Mouse (Mus musculus): Measurements from ENCODE around the gene Fsip1. TPM values are rescaled to one million over a fixed set of nuclear protein-coding genes. Genes with fewer than 3 reads are reported as not detected.

Gene Fsip1
- total and polyA plus RNA-seq, 2 experiments from 2014 or later, result 0.05 TPM; not detected in 1

DNA sequence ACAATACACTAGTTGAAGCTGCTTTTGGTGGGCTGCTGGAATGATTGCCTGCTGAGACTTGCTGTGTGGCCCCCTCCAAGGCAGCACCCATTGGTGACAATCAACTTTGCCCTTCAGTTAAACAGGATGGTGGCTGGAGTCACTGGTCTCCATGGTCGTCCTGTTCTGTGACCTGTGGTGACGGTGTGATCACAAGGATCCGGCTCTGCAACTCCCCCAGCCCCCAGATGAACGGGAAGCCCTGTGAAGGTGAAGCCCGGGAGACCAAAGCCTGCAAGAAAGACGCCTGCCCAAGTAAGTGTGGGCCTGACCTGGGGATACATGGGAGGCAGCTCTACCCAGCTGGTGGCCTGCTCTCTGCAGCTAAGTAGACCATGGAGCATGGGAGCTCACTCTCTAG is 138.7 kb downstream of the Fsip1 start:
- no peak overlapping the region for H3K4me3 ChIP-seq (ENCODE audit: low read depth, low read length)
- ATAC-seq (ENCODE audit: insufficient read depth, low read depth), result no peak
- H3K27ac ChIP-seq (ENCODE audit: low read depth), result no peak overlapping the region
- no peak overlapping the region for H3K9ac ChIP-seq (replicated peaks; ENCODE audit: low read depth, low read length)
- TF ChIP-seq EP300 (IDR thresholded peaks at IDR 0.05; ENCODE audit: low read depth) (no peak), CTCF (IDR thresholded peaks at IDR 0.05; ENCODE audit: low read depth) (no peak)
- H3K4me2 ChIP-seq (ENCODE audit: low read depth, low read length), result no peak overlapping the region
- no peaks in the 10 kb centered on the region for H3K4me1 ChIP-seq (ENCODE audit: control insufficient read depth, insufficient read depth)
- no peaks in the 10 kb centered on the region for H3K9me3 ChIP-seq (replicated peaks; ENCODE audit: control insufficient read depth, low read length)
- WGBS, result 86% methylated on average over 6 of the region's 6 CpGs
- H3K36me3 ChIP-seq (replicated peaks; ENCODE audit: control insufficient read depth, insufficient read depth, low read length), result peaks cover 6% of the 10 kb centered on the region
- H3K27me3 ChIP-seq (ENCODE audit: control insufficient read depth, insufficient read depth, low read length), result 0 out of 2 replicates have a peak, but pooled peaks cover 3% of the 10 kb centered on the region
- no peak for DNase-seq (ENCODE audit: low spot score)

DNA sequence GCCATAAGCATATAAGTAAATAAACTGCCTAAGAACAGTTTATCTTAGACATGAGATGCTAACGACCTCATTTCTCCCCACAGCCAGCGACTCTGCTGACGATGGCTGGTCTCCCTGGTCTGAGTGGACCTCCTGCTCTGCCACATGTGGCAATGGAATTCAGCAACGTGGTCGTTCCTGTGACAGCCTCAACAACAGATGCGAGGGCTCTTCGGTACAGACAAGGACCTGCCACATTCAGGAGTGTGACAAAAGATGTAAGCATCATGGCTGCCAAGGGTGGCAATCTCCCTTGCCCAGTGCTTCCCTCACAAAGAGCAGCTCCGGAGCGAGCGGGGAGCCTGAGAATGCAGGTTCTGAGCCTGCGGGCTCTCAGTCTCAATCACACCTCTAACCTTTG is 139.4 kb downstream of the Fsip1 start:
- no peaks in the 10 kb centered on the region for H3K9me3 ChIP-seq (replicated peaks; ENCODE audit: control insufficient read depth, low read length)
- no peak overlapping the region for H3K4me2 ChIP-seq (ENCODE audit: low read depth, low read length)
- no peak overlapping the region for H3K27ac ChIP-seq (ENCODE audit: low read depth)
- ATAC-seq (ENCODE audit: insufficient read depth, low read depth) (no peak), DNase-seq (ENCODE audit: low spot score) (no peak)
- H3K27me3 ChIP-seq (ENCODE audit: control insufficient read depth, insufficient read depth, low read length), result 0 out of 2 replicates have a peak, but pooled peaks cover 10% of the 10 kb centered on the region
- H3K4me3 ChIP-seq (ENCODE audit: low read depth, low read length), result no peak overlapping the region
- 71% methylated on average over 11 of the region's 11 CpGs for WGBS
- H3K4me1 ChIP-seq (ENCODE audit: control insufficient read depth, insufficient read depth), result no peaks in the 10 kb centered on the region
- no peak overlapping the region for H3K9ac ChIP-seq (replicated peaks; ENCODE audit: low read depth, low read length)
- H3K36me3 ChIP-seq (replicated peaks; ENCODE audit: control insufficient read depth, insufficient read depth, low read length), result peaks cover 6% of the 10 kb centered on the region
- TF ChIP-seq EP300 (IDR thresholded peaks at IDR 0.05; ENCODE audit: low read depth) (no peak), CTCF (IDR thresholded peaks at IDR 0.05; ENCODE audit: low read depth) (no peak)

DNA sequence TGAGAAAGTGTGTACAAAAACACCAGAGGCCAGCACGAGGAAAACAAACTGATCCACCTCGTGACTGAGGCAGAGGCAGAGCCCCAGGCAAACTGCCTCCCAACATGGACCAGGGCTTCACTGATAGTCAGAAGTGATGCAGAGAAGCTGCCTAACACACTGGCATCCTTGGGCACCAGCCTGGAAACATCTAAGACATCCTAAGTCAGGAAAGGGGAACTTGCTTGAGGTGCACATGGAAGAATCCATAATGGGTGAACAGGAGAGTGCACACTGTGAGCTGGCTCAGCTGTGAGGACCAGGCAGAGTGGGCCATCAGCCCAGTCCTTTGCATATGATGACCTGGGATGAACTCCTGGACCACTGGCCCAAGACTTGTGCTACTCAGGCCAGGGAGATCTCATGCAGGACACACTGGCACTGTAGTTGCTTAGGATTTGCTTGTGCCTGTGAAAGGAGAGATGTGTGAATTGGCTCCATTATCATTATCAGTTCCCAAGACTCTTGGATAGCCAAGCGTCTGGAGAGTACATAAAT is 139.9 kb downstream of the Fsip1 start:
- H3K4me3 ChIP-seq (ENCODE audit: low read depth, low read length), result no peak overlapping the region
- H3K9ac ChIP-seq (replicated peaks; ENCODE audit: low read depth, low read length), result no peak overlapping the region
- TF ChIP-seq EP300 (IDR thresholded peaks at IDR 0.05; ENCODE audit: low read depth) (no peak), CTCF (IDR thresholded peaks at IDR 0.05; ENCODE audit: low read depth) (no peak)
- WGBS, result 70% methylated on average over 3 of the region's 3 CpGs
- H3K36me3 ChIP-seq (replicated peaks; ENCODE audit: control insufficient read depth, insufficient read depth, low read length), result peaks cover 6% of the 10 kb centered on the region
- DNase-seq (ENCODE audit: low spot score), result no peak
- H3K4me2 ChIP-seq (ENCODE audit: low read depth, low read length), result no peak overlapping the region
- no peaks in the 10 kb centered on the region; the same call in 1 of the 2 replicates for H3K4me1 ChIP-seq (ENCODE audit: control insufficient read depth, insufficient read depth)
- H3K27ac ChIP-seq (ENCODE audit: low read depth), result no peak overlapping the region
- no peak for ATAC-seq (ENCODE audit: insufficient read depth, low read depth)
- H3K9me3 ChIP-seq (replicated peaks; ENCODE audit: control insufficient read depth, low read length), result no peaks in the 10 kb centered on the region
- 0 out of 2 replicates have a peak, but pooled peaks cover 14% of the 10 kb centered on the region for H3K27me3 ChIP-seq (ENCODE audit: control insufficient read depth, insufficient read depth, low read length)

DNA sequence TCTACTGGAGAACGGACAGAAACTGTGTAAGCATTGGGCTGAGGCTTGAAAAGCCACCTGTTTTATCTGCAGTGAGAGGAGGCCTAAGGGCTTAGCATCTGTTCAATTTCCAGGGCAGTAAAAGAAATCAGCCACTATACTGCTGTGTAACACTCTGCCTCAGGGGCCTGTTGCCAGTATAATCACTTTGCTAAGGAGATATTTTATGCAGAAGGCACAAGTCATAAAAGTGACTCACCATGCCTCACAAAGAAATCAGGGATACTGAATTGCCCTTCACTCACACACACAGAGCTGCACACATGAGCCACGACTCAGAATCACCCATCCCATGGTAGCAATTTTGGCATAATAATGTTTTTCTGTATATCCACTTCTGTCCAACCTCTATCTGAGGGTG is 140.6 kb downstream of the Fsip1 start:
- 77% methylated on average over 2 of the region's 2 CpGs for WGBS
- H3K27me3 ChIP-seq (ENCODE audit: control insufficient read depth, insufficient read depth, low read length), result 0 out of 2 replicates have a peak, but pooled peaks cover 14% of the 10 kb centered on the region
- H3K9ac ChIP-seq (replicated peaks; ENCODE audit: low read depth, low read length), result no peak overlapping the region
- peaks cover 4% of the 10 kb centered on the region for H3K4me1 ChIP-seq (ENCODE audit: control insufficient read depth, insufficient read depth)
- DNase-seq (ENCODE audit: low spot score), result no peak
- TF ChIP-seq EP300 (IDR thresholded peaks at IDR 0.05; ENCODE audit: low read depth) (no peak), CTCF (IDR thresholded peaks at IDR 0.05; ENCODE audit: low read depth) (no peak)
- no peak overlapping the region for H3K4me2 ChIP-seq (ENCODE audit: low read depth, low read length)
- no peak overlapping the region for H3K27ac ChIP-seq (ENCODE audit: low read depth)
- no peaks in the 10 kb centered on the region for H3K9me3 ChIP-seq (replicated peaks; ENCODE audit: control insufficient read depth, low read length)
- no peak for ATAC-seq (ENCODE audit: insufficient read depth, low read depth)
- H3K4me3 ChIP-seq (ENCODE audit: low read depth, low read length), result no peak overlapping the region
- peaks cover 6% of the 10 kb centered on the region for H3K36me3 ChIP-seq (replicated peaks; ENCODE audit: control insufficient read depth, insufficient read depth, low read length)

DNA sequence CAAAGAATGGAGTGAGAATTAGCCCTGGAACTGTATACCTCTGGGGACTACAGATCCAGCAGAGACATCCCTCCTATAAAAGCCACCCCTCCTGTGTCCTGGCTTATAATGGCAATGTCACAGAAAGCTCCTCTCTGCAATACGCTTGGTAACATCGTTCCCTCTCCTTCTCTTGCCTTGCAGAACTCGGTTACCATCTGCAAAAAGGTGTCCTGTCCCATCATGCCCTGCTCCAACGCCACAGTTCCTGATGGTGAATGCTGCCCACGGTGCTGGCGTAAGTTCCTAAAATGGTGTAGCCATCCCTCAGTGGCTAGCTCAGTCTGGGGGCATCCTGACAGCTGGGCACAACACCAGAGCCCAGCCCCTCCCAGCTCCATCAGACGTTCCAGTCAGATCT is 141.1 kb downstream of the Fsip1 start:
- H3K36me3 ChIP-seq (replicated peaks; ENCODE audit: control insufficient read depth, insufficient read depth, low read length), result peaks cover 6% of the 10 kb centered on the region
- TF ChIP-seq CTCF (IDR thresholded peaks at IDR 0.05; ENCODE audit: low read depth) (no peak), EP300 (IDR thresholded peaks at IDR 0.05; ENCODE audit: low read depth) (no peak)
- 84% methylated on average over 7 of the region's 7 CpGs for WGBS
- H3K4me3 ChIP-seq (ENCODE audit: low read depth, low read length), result no peak overlapping the region
- H3K27me3 ChIP-seq (ENCODE audit: control insufficient read depth, insufficient read depth, low read length), result 0 out of 2 replicates have a peak, but pooled peaks cover 14% of the 10 kb centered on the region
- no peak overlapping the region for H3K4me2 ChIP-seq (ENCODE audit: low read depth, low read length)
- no peaks in the 10 kb centered on the region for H3K9me3 ChIP-seq (replicated peaks; ENCODE audit: control insufficient read depth, low read length)
- no peak for DNase-seq (ENCODE audit: low spot score)
- no peak overlapping the region for H3K9ac ChIP-seq (replicated peaks; ENCODE audit: low read depth, low read length)
- peaks cover 5% of the 10 kb centered on the region for H3K4me1 ChIP-seq (ENCODE audit: control insufficient read depth, insufficient read depth)
- no peak for ATAC-seq (ENCODE audit: insufficient read depth, low read depth)
- H3K27ac ChIP-seq (ENCODE audit: low read depth), result no peak overlapping the region

DNA sequence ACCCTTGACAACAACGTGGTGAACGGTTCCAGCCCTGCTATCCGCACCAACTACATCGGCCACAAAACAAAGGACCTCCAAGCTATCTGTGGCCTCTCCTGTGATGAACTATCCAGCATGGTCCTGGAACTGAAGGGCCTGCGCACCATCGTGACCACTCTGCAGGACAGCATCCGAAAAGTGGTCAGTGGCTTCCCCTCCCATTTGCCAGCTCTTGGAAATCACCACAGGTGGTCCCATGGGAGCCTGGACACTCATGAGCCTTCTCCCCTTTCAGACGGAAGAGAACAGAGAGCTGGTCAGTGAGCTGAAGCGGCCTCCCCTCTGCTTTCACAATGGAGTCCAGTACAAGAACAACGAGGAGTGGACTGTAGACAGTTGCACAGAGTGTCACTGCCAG is 142.1 kb downstream of the Fsip1 start:
- DNase-seq (ENCODE audit: low spot score) (no peak), ATAC-seq (ENCODE audit: insufficient read depth, low read depth) (no peak)
- H3K9ac ChIP-seq (replicated peaks; ENCODE audit: low read depth, low read length), result no peak overlapping the region
- 0 out of 2 replicates have a peak, but pooled peaks cover 14% of the 10 kb centered on the region for H3K27me3 ChIP-seq (ENCODE audit: control insufficient read depth, insufficient read depth, low read length)
- H3K4me2 ChIP-seq (ENCODE audit: low read depth, low read length), result peak overlapping the region; percentile 93; the same call in 1 of the 2 replicates
- H3K9me3 ChIP-seq (replicated peaks; ENCODE audit: control insufficient read depth, low read length), result no peaks in the 10 kb centered on the region
- peaks cover 5% of the 10 kb centered on the region for H3K4me1 ChIP-seq (ENCODE audit: control insufficient read depth, insufficient read depth)
- peaks cover 6% of the 10 kb centered on the region for H3K36me3 ChIP-seq (replicated peaks; ENCODE audit: control insufficient read depth, insufficient read depth, low read length)
- WGBS, result 79% methylated on average over 10 of the region's 10 CpGs
- TF ChIP-seq CTCF (IDR thresholded peaks at IDR 0.05; ENCODE audit: low read depth), result no peak
- no peak for TF ChIP-seq EP300 (IDR thresholded peaks at IDR 0.05; ENCODE audit: low read depth)
- H3K4me3 ChIP-seq (ENCODE audit: low read depth, low read length), result peak overlapping the region; percentile 4; the same call in 1 of the 2 replicates
- H3K27ac ChIP-seq (ENCODE audit: low read depth), result no peak overlapping the region

Data from heart, postnatal 0 days (tissue).